Mouse (Mus musculus) embryonic facial prominence, embryonic 12.5 days (tissue): ENCODE results near the gene Gm11020. TPM values are rescaled to one million over a fixed set of nuclear protein-coding genes. Genes with fewer than 3 reads are reported as not detected.
"Not testable (repeated sequence)": the region's sequence is repeated elsewhere in the genome, so short reads cannot be mapped to it uniquely, and the experiment has no call there.

Experiments used
- ATAC-seq: fragments of 200-750 bp; cut with Nextera tagmentation; 2 replicates; pipeline ENCODE4 v1.8.0; 2017; ENCODE audit not compliant: insufficient number of reproducible peaks, insufficient read depth, low FRiP score, low TSS enrichment
- H3K27ac ChIP-seq: fragments of 300-500 bp; sonication (generic); 2 replicates; pipeline ENCODE4 v1.5.1; 2016; ENCODE audit warnings: mild to moderate bottlenecking
- H3K27me3 ChIP-seq: fragments of 300-500 bp; sonication (generic); 2 replicates; pipeline ENCODE4 v1.6.1; 2016; ENCODE audit warnings: mild to moderate bottlenecking, moderate library complexity
- H3K36me3 ChIP-seq: fragments of 300-500 bp; sonication (generic); 2 replicates; pipeline ENCODE4 v1.6.1; 2016; ENCODE audit warnings: mild to moderate bottlenecking
- H3K4me1 ChIP-seq: fragments of 300-500 bp; sonication (generic); 2 replicates; pipeline ENCODE4 v1.6.1; 2016
- H3K4me2 ChIP-seq: fragments of 300-500 bp; sonication (generic); replicated peaks from 2 replicates; pipeline ENCODE4 v1.6.1; 2016; ENCODE audit warnings: mild to moderate bottlenecking, moderate library complexity
- H3K4me3 ChIP-seq: fragments of 300-500 bp; sonication (generic); 2 replicates; pipeline ENCODE4 v1.5.1; 2016; ENCODE audit warnings: mild to moderate bottlenecking
- H3K9ac ChIP-seq: fragments of 300-500 bp; sonication (generic); 2 replicates; pipeline ENCODE4 v1.6.1; 2016; ENCODE audit warnings: mild to moderate bottlenecking, moderate library complexity
- H3K9me3 ChIP-seq: fragments of 300-500 bp; sonication (generic); 2 replicates; pipeline ENCODE4 v1.6.1; 2016; ENCODE audit warnings: mild to moderate bottlenecking, moderate library complexity
- WGBS: fragments of 180-500 bp; shearing (Covaris S2); methylation state at CpG from one replicate; pipeline ENCODE4 v1.1.7; 2016; 5-methylcytosine and 5-hydroxymethylcytosine counted together
- polyA plus RNA-seq: library from polyadenylated mRNA; unstranded; fragments of >200 nt; fragmentation: Nextera tagmentation; extraction: Ambion mirVana; gene quantifications from 2 replicates; pipeline ENCODE4 v1.2.1, GENCODE M21; 2016

Gene Gm11020
- polyA plus RNA-seq = not detected in 2 replicates

- not testable (repeated sequence) for H3K4me2 ChIP-seq, H3K9ac ChIP-seq, H3K27ac ChIP-seq, H3K4me3 ChIP-seq, H3K27me3 ChIP-seq, ATAC-seq, H3K4me1 ChIP-seq, H3K9me3 ChIP-seq, H3K36me3 ChIP-seq
- WGBS = 78% methylated on average over 11 of the region's 11 CpGs
These were observed at the start of gene Gm11020 for GRCm38 (mm10) chr8:104321267-104321666. TSS of gene Gm11020 (plus strand) at chr8:104321567.

- not testable (repeated sequence) for H3K36me3 ChIP-seq, ATAC-seq, H3K27me3 ChIP-seq, H3K4me3 ChIP-seq, H3K9ac ChIP-seq, H3K4me1 ChIP-seq, H3K27ac ChIP-seq, H3K9me3 ChIP-seq, H3K4me2 ChIP-seq
- WGBS = 86% methylated on average over 12 of the region's 12 CpGs
These were observed 28.3 kb upstream of the Gm11020 start, which contains the start of gene Cmtm2a for GRCm38 (mm10) chr8:104293081-104293480. TSS of gene Cmtm2a (minus strand) at chr8:104293181.

- Histone ChIP-seq H3K27ac (no peak overlapping the region), H3K9ac (no peak overlapping the region), H3K4me1 (no peaks in the 10 kb centered on the region), H3K4me3 (no peak overlapping the region), H3K9me3 (no peaks in the 10 kb centered on the region), H3K36me3 (no peaks in the 10 kb centered on the region), H3K27me3 (no peaks in the 10 kb centered on the region), H3K4me2 (no peak overlapping the region)
- ATAC-seq = no peak
- WGBS = 83% methylated on average over 1 of the region's 1 CpGs
These were observed 27.0 kb upstream of the Gm11020 start for GRCm38 (mm10) chr8:104294396-104294795.

- WGBS = 13% methylated on average over 3 of the region's 3 CpGs
- H3K9ac ChIP-seq, H3K4me3 ChIP-seq, ATAC-seq, H3K4me2 ChIP-seq, H3K4me1 ChIP-seq, H3K9me3 ChIP-seq, H3K27ac ChIP-seq, H3K27me3 ChIP-seq, H3K36me3 ChIP-seq: not testable (repeated sequence)
These were observed 19.8 kb upstream of the Gm11020 start for GRCm38 (mm10) chr8:104301577-104301976.

GRCm38 (mm10) chr8:104302536-104302935, 18.8 kb upstream of the Gm11020 start:
- not testable (repeated sequence) for H3K4me1 ChIP-seq, H3K27me3 ChIP-seq, H3K4me3 ChIP-seq, H3K9me3 ChIP-seq, H3K36me3 ChIP-seq, H3K9ac ChIP-seq, ATAC-seq, H3K27ac ChIP-seq, H3K4me2 ChIP-seq
- 88% methylated on average over 4 of the region's 4 CpGs for WGBS

GRCm38 (mm10) chr8:104304962-104305361, 16.4 kb upstream of the Gm11020 start:
- Histone ChIP-seq H3K4me1 (0 out of 2 replicates have a peak, but pooled peaks cover 3% of the 10 kb centered on the region), H3K9ac (no peak overlapping the region), H3K27ac (no peak overlapping the region), H3K36me3 (no peaks in the 10 kb centered on the region), H3K27me3 (no peaks in the 10 kb centered on the region), H3K4me2 (no peak overlapping the region), H3K9me3 (no peaks in the 10 kb centered on the region), H3K4me3 (no peak overlapping the region)
- 86% methylated on average over 11 of the region's 11 CpGs for WGBS
- no peak for ATAC-seq

GRCm38 (mm10) chr8:104308341-104308740, 13.0 kb upstream of the Gm11020 start:
- WGBS = 52% methylated on average over 6 of the region's 6 CpGs
- not testable (repeated sequence) for H3K4me1 ChIP-seq

GRCm38 (mm10) chr8:104309441-104310155, 11.8 kb upstream of the Gm11020 start, which contains the start of the genes Gm45711 and Cmtm1:
TSS of gene Gm45711 (minus strand) at chr8:104310081.
TSS of gene Cmtm1 (minus strand) at chr8:104310145.
- not testable (repeated sequence) for H3K36me3 ChIP-seq, H3K27ac ChIP-seq, H3K4me1 ChIP-seq, H3K4me2 ChIP-seq, H3K9me3 ChIP-seq, H3K4me3 ChIP-seq, H3K9ac ChIP-seq, H3K27me3 ChIP-seq, ATAC-seq
- 88% methylated on average over 36 of the region's 36 CpGs for WGBS

More at GRCm38 (mm10) chr8:104308341-104308740, 13.0 kb upstream of the Gm11020 start:
- not testable (repeated sequence) for H3K27me3 ChIP-seq, H3K27ac ChIP-seq, H3K9me3 ChIP-seq, ATAC-seq, H3K9ac ChIP-seq, H3K36me3 ChIP-seq, H3K4me2 ChIP-seq, H3K4me3 ChIP-seq

GRCm38 (mm10) chr8:104312023-104312422, 9.3 kb upstream of the Gm11020 start:
- ATAC-seq, H3K4me2 ChIP-seq, H3K4me3 ChIP-seq, H3K9me3 ChIP-seq, H3K27me3 ChIP-seq, H3K27ac ChIP-seq, H3K9ac ChIP-seq, H3K36me3 ChIP-seq, H3K4me1 ChIP-seq: not testable (repeated sequence)
- WGBS = 90% methylated on average over 3 of the region's 3 CpGs

- Histone ChIP-seq H3K4me1 (no peaks in the 10 kb centered on the region), H3K4me3 (no peak overlapping the region), H3K4me2 (no peak overlapping the region), H3K9me3 (no peaks in the 10 kb centered on the region), H3K36me3 (no peaks in the 10 kb centered on the region), H3K27ac (no peak overlapping the region), H3K27me3 (no peaks in the 10 kb centered on the region), H3K9ac (no peak overlapping the region)
- no peak for ATAC-seq
- whole genome bisulfite sequencing = 73% methylated on average over 4 of the region's 4 CpGs
These were observed 8.1 kb upstream of the Gm11020 start for GRCm38 (mm10) chr8:104313311-104313710.

- H3K4me1 ChIP-seq, H3K4me3 ChIP-seq, H3K27me3 ChIP-seq, H3K27ac ChIP-seq, H3K4me2 ChIP-seq, H3K36me3 ChIP-seq, ATAC-seq, H3K9ac ChIP-seq, H3K9me3 ChIP-seq: not testable (repeated sequence)
- 88% methylated on average over 12 of the region's 12 CpGs for WGBS
These were observed 563 bp downstream of the Gm11020 start, which contains the start of gene Cmtm2b for GRCm38 (mm10) chr8:104321930-104322329. TSS of gene Cmtm2b (plus strand) at chr8:104322230.
